Mouse (Mus musculus) olfactory bulb, adult 2 months (tissue): ENCODE measurements around the gene 1600002K03Rik.

Source experiments
- CTCF ChIP-seq: fragments of 200-500 bp; IDR thresholded peaks from 2 replicates; pipeline ENCODE4 v1.5.1; 2012; ENCODE audit warnings: low read depth, mild to moderate bottlenecking, low read length, moderate library complexity; ENCODE audit not compliant: insufficient read depth
- POLR2A ChIP-seq: fragments of 200-500 bp; IDR thresholded peaks from 2 replicates; pipeline ENCODE4 v1.6.1; 2012; ENCODE audit warnings: mild to moderate bottlenecking, low read depth, low read length, moderate library complexity; ENCODE audit not compliant: insufficient read depth

GRCm38 (mm10) chr10:80162716-80163299 lies 9.9 kb upstream of the 1600002K03Rik start:
- TF ChIP-seq CTCF (no peak), POLR2A (no peak)
